8 mouse cellular contexts compared by ENCODE assay signal in genomic region chr6:64729231-64730011, GRCm38 (mm10). TPM values are rescaled to one million over a fixed set of nuclear protein-coding genes. Genes with fewer than 3 reads are reported as not detected.
DNase-seq lines count a peak whose midpoint lies in the region; ATAC-seq lines count a peak whose summit lies in the region.

No protein-coding gene starts in this region.

- peak overlapping the region; percentile 72 for H3K4me2 ChIP-seq in hindbrain, embryonic 13.5 days
- peak overlapping the region; percentile 58 for H3K4me2 ChIP-seq in liver, embryonic 13.5 days

- no peaks in the 10 kb centered on the region for H3K9me3 ChIP-seq in embryonic facial prominence, embryonic 10.5 days
- H3K9me3 ChIP-seq in hindbrain, embryonic 13.5 days = no peaks in the 10 kb centered on the region
- H3K9me3 ChIP-seq in liver, embryonic 13.5 days (replicated peaks) = no peaks in the 10 kb centered on the region

- peak overlapping the region; percentile 56 for H3K9ac ChIP-seq in hindbrain, embryonic 13.5 days
- H3K9ac ChIP-seq in liver, embryonic 13.5 days = no peak overlapping the region

- ATAC-seq in hindbrain, embryonic 13.5 days (ENCODE audit: low FRiP score) = peak; percentile 69
- ATAC-seq in liver, embryonic 13.5 days (ENCODE audit: low read depth) = no peak

- no peaks in the 10 kb centered on the region for H3K36me3 ChIP-seq in embryonic facial prominence, embryonic 10.5 days (replicated peaks)
- H3K36me3 ChIP-seq in hindbrain, embryonic 13.5 days = no peaks in the 10 kb centered on the region
- no peaks in the 10 kb centered on the region for H3K36me3 ChIP-seq in liver, embryonic 13.5 days

- peak overlapping the region; percentile 57 for H3K4me3 ChIP-seq in embryonic facial prominence, embryonic 10.5 days
- peak overlapping the region; percentile 46 for H3K4me3 ChIP-seq in hindbrain, embryonic 13.5 days
- H3K4me3 ChIP-seq in liver, embryonic 13.5 days (replicated peaks) = peak overlapping the region; percentile 42

- intact Hi-C loops in gastrocnemius, postnatal 14 days (cut with DNase I; ENCODE audit: low total_unique reads) = no loop called here

- peaks cover 32% of the 10 kb centered on the region for H3K4me1 ChIP-seq in embryonic facial prominence, embryonic 10.5 days
- peaks cover 37% of the 10 kb centered on the region for H3K4me1 ChIP-seq in hindbrain, embryonic 13.5 days (replicated peaks)
- H3K4me1 ChIP-seq in liver, embryonic 13.5 days (replicated peaks) = peaks cover 4% of the 10 kb centered on the region; the same call in 1 of the 2 replicates

- under 1% methylated on average over 53 of the region's 53 CpGs for WGBS in embryonic facial prominence, embryonic 10.5 days
- WGBS in hindbrain, embryonic 13.5 days = under 1% methylated on average over 52 of the region's 53 CpGs
- under 1% methylated on average over 51 of the region's 53 CpGs for WGBS in liver, embryonic 13.5 days (ENCODE audit: insufficient replicate concordance)

- H3K27ac ChIP-seq in embryonic facial prominence, embryonic 10.5 days (replicated peaks) = no peak overlapping the region
- H3K27ac ChIP-seq in hindbrain, embryonic 13.5 days = no peak overlapping the region; the same call in 1 of the 2 replicates
- no peak overlapping the region for H3K27ac ChIP-seq in liver, embryonic 13.5 days

- peaks cover 86% of the 10 kb centered on the region for H3K27me3 ChIP-seq in embryonic facial prominence, embryonic 10.5 days (replicated peaks; ENCODE audit: low read depth, poor library complexity, severe bottlenecking)
- peaks cover 77% of the 10 kb centered on the region for H3K27me3 ChIP-seq in hindbrain, embryonic 13.5 days
- peaks cover 73% of the 10 kb centered on the region for H3K27me3 ChIP-seq in liver, embryonic 13.5 days

- peak; percentile 12 to 23 for DNase-seq in gastrocnemius, postnatal 4 days (ENCODE audit: low spot score in 2 of 2)
- no peak for DNase-seq in gastrocnemius, postnatal 14 days
- DNase-seq in ES-CJ7 (ENCODE audit: low read depth, low spot score) = peak; percentile 68
- DNase-seq in embryonic facial prominence, embryonic 10.5 days (ENCODE audit: low spot score) = peak; percentile 65
- DNase-seq in liver, embryonic 13.5 days = no peak
- DNase-seq in retina, postnatal 1 day = peak; percentile 60
- DNase-seq in thymus, postnatal 10 days (ENCODE audit: low spot score in 2 of 2) = no peak

RNA-seq across cellular contexts. Expression of gene Atoh1, which starts 0.5 kb away (rescaled TPM):
- total RNA-seq in gastrocnemius, postnatal 4 days (2021) = not detected
- total RNA-seq in gastrocnemius, postnatal 14 days (2021) = not detected
- polyA plus RNA-seq in embryonic facial prominence, embryonic 10.5 days (2016; fragmentation: Nextera tagmentation; extraction: Ambion mirVana) = 1.1 and 2.9 TPM in 2 replicates
- polyA plus RNA-seq in hindbrain, embryonic 13.5 days (2015; fragmentation: Nextera tagmentation; extraction: Ambion mirVana) = 7.7 and 20.0 TPM in 2 replicates
- polyA plus RNA-seq in liver, embryonic 13.5 days (2015; fragmentation: Nextera tagmentation; extraction: Ambion mirVana) = not detected in 2 replicates

Comparison
In these comparisons a context has a peak if more than half of its experiments do, and no peak if none do; other contexts are left out.
1. DNase-seq: peak in gastrocnemius, postnatal 4 days (2 of 2), ES-CJ7 (single experiment), embryonic facial prominence, embryonic 10.5 days (single experiment) and retina, postnatal 1 day (single experiment); none in gastrocnemius, postnatal 14 days (single experiment), liver, embryonic 13.5 days (single experiment) and thymus, postnatal 10 days (0 of 2).
2. Peak in every context shown above with its lines, with median percentiles within 50 percentile points of each other: H3K4me3 ChIP-seq.